Mouse (Mus musculus) midbrain, embryonic 10.5 days (tissue): ENCODE data around the gene Spi1. TPM values are rescaled to one million over a fixed set of nuclear protein-coding genes. Genes with fewer than 3 reads are reported as not detected.
A peak's percentile ranks its signal among the peaks of the same experiment; 100 is the strongest.

Source experiments
- DNase-seq: peaks from one replicate; pipeline ENCODE4 v3.0.0-alpha.2; 2017; ENCODE audit warnings: low spot score
- H3K27ac ChIP-seq: fragments of 300-500 bp; sonication (generic); replicated peaks from 2 replicates; pipeline ENCODE4 v1.5.1; 2016; ENCODE audit warnings: mild to moderate bottlenecking
- H3K27me3 ChIP-seq: fragments of 300-500 bp; sonication (generic); 2 replicates; pipeline ENCODE4 v1.6.1; 2016; ENCODE audit warnings: low read depth, mild to moderate bottlenecking; ENCODE audit not compliant: poor library complexity, severe bottlenecking
- H3K36me3 ChIP-seq: fragments of 300-500 bp; sonication (generic); 2 replicates; pipeline ENCODE4 v1.6.1; 2016; ENCODE audit warnings: mild to moderate bottlenecking, moderate library complexity
- H3K4me1 ChIP-seq: fragments of 300-500 bp; sonication (generic); 2 replicates; pipeline ENCODE4 v1.6.1; 2016
- H3K4me3 ChIP-seq: fragments of 300-500 bp; sonication (generic); 2 replicates; pipeline ENCODE4 v1.5.1; 2016; ENCODE audit warnings: mild to moderate bottlenecking, moderate library complexity
- H3K9me3 ChIP-seq: fragments of 300-500 bp; sonication (generic); replicated peaks from 2 replicates; pipeline ENCODE4 v1.6.1; 2016; ENCODE audit warnings: mild to moderate bottlenecking
- WGBS: fragments of 180-500 bp; shearing (Covaris S2); methylation state at CpG from one replicate; pipeline ENCODE4 v1.1.7; 2016; 5-methylcytosine and 5-hydroxymethylcytosine counted together
- polyA plus RNA-seq: library from polyadenylated mRNA; unstranded; fragments of >200 nt; fragmentation: Nextera tagmentation; extraction: Ambion mirVana; gene quantifications from 2 replicates; pipeline ENCODE4 v1.2.1, GENCODE M21; 2016

Spi1 gene
- polyA plus RNA-seq, 1 experiment from 2014 or later, result 3.6 TPM

DNA sequence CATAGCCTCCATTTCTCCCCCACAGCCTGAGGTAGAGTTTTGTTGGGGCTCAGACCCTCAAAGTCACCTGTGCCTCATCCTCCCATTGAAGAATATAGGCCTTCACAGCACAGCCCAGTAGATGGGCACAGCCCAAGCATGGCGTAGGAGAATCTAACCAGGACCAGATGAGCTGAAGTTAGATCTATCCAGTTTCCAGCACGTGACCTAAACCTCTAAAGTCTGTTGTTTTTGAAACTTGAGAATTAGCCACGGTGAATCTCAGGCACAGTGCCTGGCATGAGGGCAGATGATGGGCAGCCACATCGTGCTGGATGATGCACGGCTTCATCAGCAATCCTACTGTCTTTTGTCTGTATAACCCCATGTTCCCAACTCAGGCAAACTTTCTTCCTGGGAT lies 23.8 kb upstream of the Spi1 start:
- H3K27me3 ChIP-seq, result no peaks in the 10 kb centered on the region
- no peak for DNase-seq
- H3K4me3 ChIP-seq, result no peak overlapping the region
- no peak overlapping the region for H3K27ac ChIP-seq
- H3K36me3 ChIP-seq, result peaks cover 86% of the 10 kb centered on the region
- H3K4me1 ChIP-seq, result peaks cover 13% of the 10 kb centered on the region
- H3K9me3 ChIP-seq, result no peaks in the 10 kb centered on the region
- 89% methylated on average over 5 of the region's 5 CpGs for whole genome bisulfite sequencing

DNA sequence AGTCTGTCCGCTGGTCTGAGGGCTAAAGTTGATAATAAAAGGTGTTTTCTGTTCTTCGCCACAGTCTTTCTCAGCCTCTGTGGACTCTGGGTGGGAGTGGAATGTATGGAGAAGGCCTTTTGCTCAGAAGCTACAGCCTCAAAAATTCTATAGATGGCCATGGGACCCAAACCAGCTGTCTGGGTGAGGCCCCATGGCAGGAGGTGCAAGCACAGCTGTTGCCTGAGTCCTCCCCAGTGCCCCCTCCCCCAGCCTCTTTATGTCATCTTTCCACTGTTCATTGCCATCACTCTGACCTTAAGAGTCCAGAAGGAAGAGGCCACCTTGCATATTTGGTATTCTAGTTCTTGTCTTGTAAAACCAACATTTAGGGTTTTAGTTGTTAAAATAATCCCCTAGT lies 22.8 kb upstream of the Spi1 start:
- Histone ChIP-seq H3K36me3 (peaks cover 95% of the 10 kb centered on the region), H3K4me1 (peaks cover 13% of the 10 kb centered on the region), H3K27me3 (no peaks in the 10 kb centered on the region), H3K27ac (no peak overlapping the region), H3K9me3 (no peaks in the 10 kb centered on the region), H3K4me3 (no peak overlapping the region)
- DNase-seq, result no peak
- WGBS, result 93% methylated on average over 2 of the region's 2 CpGs

DNA sequence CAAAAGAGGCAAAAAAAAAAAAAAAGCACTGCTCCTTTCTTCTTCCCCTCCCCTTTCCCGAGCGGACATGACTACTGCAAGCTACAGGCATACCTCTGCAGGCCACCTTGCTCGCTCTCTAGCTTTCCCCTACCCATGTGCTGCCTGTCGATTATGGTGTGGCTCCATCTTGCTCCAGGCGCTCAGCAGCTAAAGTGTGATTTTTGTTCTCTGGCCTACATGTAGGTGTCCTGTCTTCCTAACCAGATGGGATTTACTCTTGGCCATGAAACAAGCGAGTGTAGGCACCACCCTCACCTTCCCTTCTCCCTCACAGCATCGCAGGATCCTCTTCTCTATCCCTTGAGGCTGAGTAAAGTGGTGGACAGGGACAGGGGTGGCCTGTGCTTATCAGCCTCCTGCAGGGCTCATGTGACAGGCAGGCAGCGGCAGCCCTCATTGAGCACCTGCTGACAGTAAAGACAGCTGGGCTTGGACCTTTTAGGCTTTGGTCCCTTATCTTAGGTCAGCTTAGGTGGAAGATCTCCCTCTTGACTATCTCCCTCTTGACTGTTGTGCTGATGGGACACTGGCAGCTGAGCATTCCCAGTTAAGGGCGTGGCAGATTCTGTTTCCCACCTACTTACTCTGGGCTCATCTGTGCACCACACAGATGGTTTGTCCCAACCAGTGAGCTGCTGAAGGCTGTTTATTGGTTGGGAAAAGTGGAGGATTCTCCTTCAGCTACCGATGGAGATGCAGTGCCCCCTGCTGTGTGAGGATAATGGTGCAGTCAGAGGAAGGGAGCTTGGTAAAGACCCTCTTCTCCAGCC lies 21.4 kb upstream of the Spi1 start:
- H3K9me3 ChIP-seq, result no peaks in the 10 kb centered on the region
- DNase-seq, result peak; percentile 50
- no peak overlapping the region for H3K27ac ChIP-seq
- H3K27me3 ChIP-seq, result no peaks in the 10 kb centered on the region
- H3K4me3 ChIP-seq, result no peak overlapping the region
- WGBS, result 82% methylated on average over 10 of the region's 10 CpGs
- H3K4me1 ChIP-seq, result 0 out of 2 replicates have a peak, but pooled peaks cover 3% of the 10 kb centered on the region
- peaks cover 99% of the 10 kb centered on the region for H3K36me3 ChIP-seq

DNA sequence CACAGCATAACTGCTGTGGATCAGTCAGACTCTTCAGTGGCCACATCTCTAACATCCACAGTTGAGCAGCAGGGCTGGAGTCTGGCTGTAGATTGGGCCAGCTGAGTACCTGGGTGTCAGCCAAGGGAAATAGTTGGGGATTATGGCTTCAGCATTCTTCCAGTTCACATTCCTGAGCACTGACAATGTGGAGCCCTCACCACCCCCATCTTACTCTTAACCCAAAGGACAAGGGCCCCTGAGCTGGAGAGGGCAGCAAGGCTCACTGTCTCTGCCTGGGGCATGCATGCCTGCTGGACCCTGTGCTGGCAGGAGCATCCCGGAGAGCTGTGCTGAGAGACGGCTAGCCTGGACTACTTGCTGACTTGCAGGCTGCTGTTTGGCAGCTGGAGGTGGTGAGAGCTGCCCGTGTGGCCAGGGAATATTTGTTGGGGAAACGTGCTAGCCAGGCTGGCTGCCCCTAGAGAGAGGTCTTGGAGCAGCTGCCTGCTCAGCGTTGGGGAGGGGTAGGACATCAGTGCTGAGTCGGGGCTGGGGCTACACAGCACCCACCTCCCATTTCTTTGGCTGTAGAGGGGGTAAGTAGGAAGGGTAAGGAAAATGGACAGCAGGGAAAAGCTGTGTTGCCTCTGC lies 20.2 kb upstream of the Spi1 start:
- no peaks in the 10 kb centered on the region for H3K27me3 ChIP-seq
- H3K9me3 ChIP-seq, result no peaks in the 10 kb centered on the region
- 90% methylated on average over 6 of the region's 6 CpGs for WGBS
- H3K4me3 ChIP-seq, result no peak overlapping the region
- peaks cover 96% of the 10 kb centered on the region for H3K36me3 ChIP-seq
- H3K4me1 ChIP-seq, result 0 out of 2 replicates have a peak, but pooled peaks cover 5% of the 10 kb centered on the region
- DNase-seq, result no peak
- H3K27ac ChIP-seq, result no peak overlapping the region

DNA sequence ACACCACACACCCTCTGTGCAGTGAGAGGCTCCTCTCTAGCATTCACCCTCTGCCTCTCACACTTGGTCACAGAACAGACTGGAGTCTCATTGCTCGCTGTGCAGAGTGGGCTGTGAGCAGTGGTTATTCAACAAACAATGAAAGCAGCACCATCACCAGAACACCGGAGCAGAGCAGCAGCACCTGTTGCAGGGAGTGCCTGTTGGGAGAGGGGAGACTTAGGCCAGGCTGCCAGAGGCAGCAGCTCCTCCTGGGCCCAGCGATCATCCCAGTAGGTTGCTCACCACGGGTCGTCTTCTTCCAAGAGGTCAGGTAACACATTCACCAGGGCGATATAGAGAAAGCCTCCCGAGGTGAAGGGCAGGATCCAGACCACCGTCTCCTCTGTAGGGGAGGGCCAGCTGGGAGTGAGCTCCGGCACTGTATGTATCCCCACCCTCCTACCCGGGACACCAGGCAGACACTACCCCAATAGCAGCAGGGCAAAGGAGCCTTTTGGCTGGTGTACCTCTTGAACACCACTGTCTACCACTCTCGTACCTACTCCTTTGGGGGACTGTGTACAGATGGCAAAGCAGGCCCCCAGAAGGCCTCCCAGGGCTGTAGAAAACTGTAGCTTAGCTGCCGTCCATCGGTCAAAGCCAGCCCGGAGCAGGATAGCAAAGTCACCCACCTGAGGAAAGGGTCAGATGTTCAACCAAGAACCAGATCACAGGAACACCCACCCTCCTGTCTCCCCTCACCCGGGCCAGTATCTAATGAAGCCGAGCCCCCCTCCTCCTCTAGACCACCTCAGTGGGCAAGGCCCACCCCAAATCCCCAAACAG lies 19.2 kb upstream of the Spi1 start:
- 0 out of 2 replicates have a peak, but pooled peaks cover 5% of the 10 kb centered on the region for H3K4me1 ChIP-seq
- H3K9me3 ChIP-seq, result no peaks in the 10 kb centered on the region
- 92% methylated on average over 16 of the region's 16 CpGs for WGBS
- peaks cover 88% of the 10 kb centered on the region for H3K36me3 ChIP-seq
- no peaks in the 10 kb centered on the region for H3K27me3 ChIP-seq
- H3K27ac ChIP-seq, result no peak overlapping the region
- H3K4me3 ChIP-seq, result no peak overlapping the region
- DNase-seq, result no peak

DNA sequence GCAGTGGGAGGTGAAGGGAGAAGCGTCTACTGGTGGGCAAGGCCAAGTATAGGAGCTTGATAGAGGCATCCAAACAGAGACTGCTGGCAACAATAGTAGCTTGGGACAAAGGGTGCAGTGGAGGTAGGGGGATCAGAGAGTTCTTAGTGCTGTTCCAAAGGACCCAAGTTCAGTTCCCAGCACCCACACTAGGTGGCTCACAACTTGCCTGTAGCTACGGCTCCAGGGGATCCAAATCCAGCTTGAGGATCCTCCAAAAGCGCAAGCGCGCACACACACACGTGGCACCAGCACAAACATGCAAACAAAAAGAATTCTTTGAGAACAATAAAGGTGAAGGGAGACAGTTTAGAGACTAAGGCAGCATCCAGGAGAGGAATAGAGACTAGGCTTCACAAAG lies 18.0 kb upstream of the Spi1 start:
- DNase-seq, result no peak
- H3K36me3 ChIP-seq, result peaks cover 77% of the 10 kb centered on the region
- WGBS, result 86% methylated on average over 6 of the region's 6 CpGs
- peaks cover 15% of the 10 kb centered on the region for H3K4me1 ChIP-seq
- 0 out of 2 replicates have a peak, but pooled peaks cover 5% of the 10 kb centered on the region for H3K27me3 ChIP-seq
- no peak overlapping the region for H3K27ac ChIP-seq
- H3K9me3 ChIP-seq, result no peaks in the 10 kb centered on the region
- H3K4me3 ChIP-seq, result no peak overlapping the region

DNA sequence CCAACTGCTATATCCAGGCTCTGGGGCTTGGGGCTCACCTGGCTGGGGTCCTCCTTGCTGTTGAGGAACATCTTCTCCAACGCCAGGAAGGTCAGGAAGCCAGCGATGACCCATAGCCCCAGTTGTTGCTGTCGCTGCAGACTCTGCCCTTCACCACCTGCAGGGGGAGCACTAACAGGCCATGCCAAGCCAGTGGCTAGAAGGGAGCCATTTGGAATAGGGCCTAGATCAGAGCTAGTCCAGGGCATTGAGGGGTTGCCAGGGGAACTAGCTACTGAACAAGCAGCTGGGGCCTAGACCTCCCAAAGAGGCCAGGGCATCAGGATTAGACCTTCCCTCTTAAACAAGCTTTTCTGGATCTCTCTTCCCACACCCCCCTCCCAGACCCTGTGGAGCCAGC lies 16.6 kb upstream of the Spi1 start:
- H3K36me3 ChIP-seq, result peaks cover 63% of the 10 kb centered on the region
- no peak overlapping the region for H3K4me3 ChIP-seq
- H3K9me3 ChIP-seq, result no peaks in the 10 kb centered on the region
- peak; percentile 44 for DNase-seq
- 51% methylated on average over 3 of the region's 3 CpGs for WGBS
- H3K4me1 ChIP-seq, result peaks cover 23% of the 10 kb centered on the region
- 0 out of 2 replicates have a peak, but pooled peaks cover 5% of the 10 kb centered on the region for H3K27me3 ChIP-seq
- H3K27ac ChIP-seq, result no peak overlapping the region

DNA sequence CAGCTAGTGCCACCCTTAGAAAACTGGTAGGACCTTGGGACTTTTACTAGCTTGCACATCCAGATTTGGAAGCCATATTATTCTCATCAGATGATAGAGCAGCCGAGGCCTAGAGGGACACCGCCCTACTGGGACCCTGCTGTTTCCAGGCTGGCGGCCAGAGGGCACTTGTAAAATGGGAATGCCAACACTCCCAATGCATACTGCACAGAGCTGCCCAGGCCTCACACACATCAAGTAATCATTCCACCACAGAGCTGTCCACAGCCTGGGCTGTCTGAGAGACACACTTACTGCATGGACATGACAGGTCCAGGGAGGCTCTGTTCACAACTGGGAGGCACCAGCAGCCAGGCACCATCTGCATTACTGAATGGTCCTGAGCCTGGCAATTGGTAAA lies 15.7 kb upstream of the Spi1 start:
- Histone ChIP-seq H3K4me3 (no peak overlapping the region), H3K36me3 (peaks cover 54% of the 10 kb centered on the region), H3K9me3 (no peaks in the 10 kb centered on the region), H3K27me3 (0 out of 2 replicates have a peak, but pooled peaks cover 5% of the 10 kb centered on the region), H3K4me1 (peaks cover 32% of the 10 kb centered on the region), H3K27ac (no peak overlapping the region)
- WGBS, result 94% methylated on average over 3 of the region's 3 CpGs
- DNase-seq, result no peak

DNA sequence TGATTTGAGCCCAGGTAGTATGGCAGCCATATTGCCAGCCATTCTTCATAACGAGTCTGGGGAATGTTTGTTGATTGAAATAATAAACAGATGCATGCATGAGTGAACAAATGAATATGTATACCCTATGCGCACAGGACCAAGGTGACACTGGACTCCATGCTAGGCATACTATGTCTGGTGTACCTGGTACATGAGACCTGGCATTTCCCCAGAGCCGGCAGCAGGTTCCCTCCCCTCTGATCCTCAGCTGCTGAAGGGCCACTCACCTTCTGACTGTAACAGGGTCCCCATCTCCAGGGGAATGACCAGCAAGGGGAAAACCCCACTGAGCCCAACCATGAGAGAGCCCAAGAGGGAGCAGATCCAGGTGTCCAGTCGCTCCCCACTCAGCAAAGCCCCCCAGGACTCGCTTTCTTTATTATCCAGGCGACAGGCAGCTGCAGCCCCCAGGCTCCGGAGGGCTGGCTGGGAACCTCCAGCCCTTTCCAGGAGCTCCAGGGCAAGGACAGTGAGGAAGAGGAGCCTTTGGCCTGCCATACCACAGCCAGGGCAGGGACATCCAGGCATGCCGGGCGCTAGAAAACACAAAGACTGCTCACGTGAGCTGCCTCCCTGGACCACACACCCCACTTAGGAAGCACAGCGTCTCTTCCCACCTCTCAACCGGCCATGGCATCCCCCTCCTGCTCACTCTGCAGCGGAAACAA lies 13.9 kb upstream of the Spi1 start:
- Histone ChIP-seq H3K9me3 (no peaks in the 10 kb centered on the region), H3K4me1 (peaks cover 35% of the 10 kb centered on the region), H3K4me3 (peak overlapping the region; percentile 65; the same call in 1 of the 2 replicates), H3K27me3 (0 out of 2 replicates have a peak, but pooled peaks cover 5% of the 10 kb centered on the region), H3K27ac (no peak overlapping the region), H3K36me3 (peaks cover 36% of the 10 kb centered on the region)
- DNase-seq, result no peak
- WGBS, result 58% methylated on average over 13 of the region's 13 CpGs

DNA sequence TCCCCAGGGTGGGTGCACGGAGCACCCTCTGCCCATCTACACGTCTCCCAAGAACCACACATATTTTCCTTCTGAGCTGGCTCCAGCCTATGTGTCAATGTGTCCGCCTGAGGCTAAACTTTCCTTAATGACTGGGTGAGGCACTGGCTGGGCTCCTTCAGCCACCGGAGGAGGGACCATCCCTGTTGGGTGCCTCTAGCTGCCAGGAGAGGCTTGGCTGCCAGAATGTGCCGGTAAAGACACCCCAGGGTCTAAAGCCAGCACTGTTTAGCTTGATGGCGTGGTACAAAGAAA lies 13.4 kb upstream of the Spi1 start:
- Histone ChIP-seq H3K36me3 (peaks cover 31% of the 10 kb centered on the region), H3K9me3 (no peaks in the 10 kb centered on the region), H3K4me1 (peaks cover 35% of the 10 kb centered on the region), H3K27ac (no peak overlapping the region), H3K4me3 (peak overlapping the region; percentile 65), H3K27me3 (0 out of 2 replicates have a peak, but pooled peaks cover 5% of the 10 kb centered on the region)
- WGBS, result 47% methylated on average over 6 of the region's 6 CpGs
- no peak for DNase-seq

DNA sequence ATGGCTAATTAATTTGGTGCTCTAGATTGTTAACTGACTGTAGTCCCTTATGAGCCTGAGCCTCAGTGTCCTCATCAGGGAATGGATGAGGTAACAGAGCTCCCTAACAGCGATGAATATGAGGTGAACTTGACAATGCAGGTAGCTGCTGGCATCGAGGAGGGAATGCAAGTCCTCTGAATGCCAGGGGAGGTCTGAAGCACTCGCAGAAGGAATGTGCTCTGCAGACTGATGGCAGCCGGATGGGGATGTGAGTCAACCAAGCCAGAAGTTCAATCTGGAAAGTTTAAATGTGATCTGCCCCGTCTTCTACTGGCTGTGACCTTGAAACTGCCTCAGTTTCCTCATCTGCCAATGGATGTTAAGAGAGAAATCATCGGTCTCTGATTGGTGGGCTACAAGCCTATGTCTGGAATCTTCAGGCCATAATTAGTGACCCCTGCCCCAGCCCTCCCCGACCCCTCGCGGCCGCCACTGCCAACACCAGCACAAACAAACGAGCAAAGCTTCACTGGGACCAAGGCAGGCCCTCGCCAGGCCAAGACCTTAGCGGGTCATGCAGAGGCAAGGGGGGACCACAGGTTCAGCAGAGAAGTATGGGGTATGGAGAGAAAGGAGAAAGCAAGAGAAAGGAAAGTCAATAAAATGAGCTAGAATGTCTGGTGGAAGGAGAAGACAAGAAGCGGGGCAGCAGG lies 12.7 kb upstream of the Spi1 start:
- peak overlapping the region; percentile 88 for H3K27ac ChIP-seq
- H3K4me1 ChIP-seq, result peaks cover 35% of the 10 kb centered on the region
- peak; percentile 54 for DNase-seq
- H3K27me3 ChIP-seq, result 0 out of 2 replicates have a peak, but pooled peaks cover 5% of the 10 kb centered on the region
- H3K9me3 ChIP-seq, result no peaks in the 10 kb centered on the region
- peak overlapping the region; percentile 65 for H3K4me3 ChIP-seq
- H3K36me3 ChIP-seq, result peaks cover 24% of the 10 kb centered on the region
- 14% methylated on average over 14 of the region's 14 CpGs for WGBS
